Mouse (Mus musculus) kidney, adult 2 months (tissue): ENCODE results near the gene Gm5039.
"Not testable (repeated sequence)": the region's sequence is repeated elsewhere in the genome, so short reads cannot be mapped to it uniquely, and the experiment has no call there.

Experiments used
- CTCF ChIP-seq: fragments of 200-500 bp; conservative IDR thresholded peaks from 2 replicates; pipeline ENCODE4 v1.5.1; 2011; ENCODE audit warnings: low read depth, mild to moderate bottlenecking, control low read depth, low read length, moderate library complexity, mixed read lengths; ENCODE audit not compliant: insufficient read depth, insufficient read length
- POLR2A ChIP-seq: fragments of 200-500 bp; IDR thresholded peaks from one replicate; pipeline ENCODE4 v1.6.1; 2011; ENCODE audit warnings: low read depth, low read length, control low read depth

DNA sequence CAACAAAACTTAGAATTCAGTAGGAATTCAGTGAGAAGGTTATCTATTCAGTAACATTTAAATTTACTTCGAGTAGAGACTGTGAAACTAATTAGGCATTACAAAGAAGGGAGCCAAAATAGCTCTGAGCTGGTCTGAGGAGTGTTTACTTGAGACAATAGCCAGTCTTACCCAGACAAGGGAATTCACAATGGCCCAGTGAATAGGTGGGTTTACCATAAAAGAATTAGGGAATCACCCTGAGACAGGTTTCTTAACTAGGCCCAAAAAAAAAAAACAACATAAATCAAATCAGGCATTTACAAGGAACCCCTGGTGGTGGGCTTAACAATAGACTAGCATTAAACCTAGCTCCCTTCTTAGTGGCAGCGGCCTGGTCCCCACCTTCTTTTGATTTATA lies 17.5 kb upstream of the Gm5039 start:
- TF ChIP-seq CTCF, POLR2A: not testable (repeated sequence)
